Mouse (Mus musculus) embryonic facial prominence, embryonic 12.5 days (tissue): Measurements from ENCODE around the gene Alox5. TPM values are rescaled to one million over a fixed set of nuclear protein-coding genes. Genes with fewer than 3 reads are reported as not detected.
"Not testable (repeated sequence)": the region's sequence is repeated elsewhere in the genome, so short reads cannot be mapped to it uniquely, and the experiment has no call there.

ENCODE experiments used
- ATAC-seq: fragments of 200-750 bp; cut with Nextera tagmentation; 2 replicates; pipeline ENCODE4 v1.8.0; 2017; ENCODE audit not compliant: insufficient number of reproducible peaks, insufficient read depth, low FRiP score, low TSS enrichment
- H3K27ac ChIP-seq: fragments of 300-500 bp; sonication (generic); 2 replicates; pipeline ENCODE4 v1.5.1; 2016; ENCODE audit warnings: mild to moderate bottlenecking
- H3K27me3 ChIP-seq: fragments of 300-500 bp; sonication (generic); 2 replicates; pipeline ENCODE4 v1.6.1; 2016; ENCODE audit warnings: mild to moderate bottlenecking, moderate library complexity
- H3K36me3 ChIP-seq: fragments of 300-500 bp; sonication (generic); 2 replicates; pipeline ENCODE4 v1.6.1; 2016; ENCODE audit warnings: mild to moderate bottlenecking
- H3K4me1 ChIP-seq: fragments of 300-500 bp; sonication (generic); 2 replicates; pipeline ENCODE4 v1.6.1; 2016
- H3K4me2 ChIP-seq: fragments of 300-500 bp; sonication (generic); replicated peaks from 2 replicates; pipeline ENCODE4 v1.6.1; 2016; ENCODE audit warnings: mild to moderate bottlenecking, moderate library complexity
- H3K4me3 ChIP-seq: fragments of 300-500 bp; sonication (generic); 2 replicates; pipeline ENCODE4 v1.5.1; 2016; ENCODE audit warnings: mild to moderate bottlenecking
- H3K9ac ChIP-seq: fragments of 300-500 bp; sonication (generic); 2 replicates; pipeline ENCODE4 v1.6.1; 2016; ENCODE audit warnings: mild to moderate bottlenecking, moderate library complexity
- H3K9me3 ChIP-seq: fragments of 300-500 bp; sonication (generic); 2 replicates; pipeline ENCODE4 v1.6.1; 2016; ENCODE audit warnings: mild to moderate bottlenecking, moderate library complexity
- WGBS: fragments of 180-500 bp; shearing (Covaris S2); methylation state at CpG from one replicate; pipeline ENCODE4 v1.1.7; 2016; 5-methylcytosine and 5-hydroxymethylcytosine counted together
- polyA plus RNA-seq: library from polyadenylated mRNA; unstranded; fragments of >200 nt; fragmentation: Nextera tagmentation; extraction: Ambion mirVana; gene quantifications from 2 replicates; pipeline ENCODE4 v1.2.1, GENCODE M21; 2016

Alox5 gene
- polyA plus RNA-seq: 0.92 and 0.95 TPM in 2 replicates

GRCm38 (mm10) chr6:116460544-116461283, at the start of gene Alox5:
Alox5 (minus strand) TSS chr6:116461178.
- H3K4me2 ChIP-seq: peak within 1 kb of the TSS; percentile 60
- H3K4me1 ChIP-seq: peaks cover 7% of the 10 kb centered on the region
- H3K9me3 ChIP-seq: no peaks in the 10 kb centered on the region
- peak within 1 kb of the TSS; percentile 33 for H3K4me3 ChIP-seq
- peaks cover 41% of the 10 kb centered on the region for H3K27me3 ChIP-seq
- H3K9ac ChIP-seq: peak within 1 kb of the TSS; percentile 27; the same call in 1 of the 2 replicates
- WGBS: 3% methylated on average over 43 of the region's 43 CpGs
- ATAC-seq: no peak
- H3K36me3 ChIP-seq: no peaks in the 10 kb centered on the region
- H3K27ac ChIP-seq: no peak within 1 kb of the TSS

GRCm38 (mm10) chr6:116506302-116507003, 45.5 kb upstream of the Alox5 start, which contains the start of gene Olfr212:
Olfr212 (plus strand) TSS chr6:116506516.
- not testable (repeated sequence) for H3K36me3 ChIP-seq, H3K27me3 ChIP-seq, ATAC-seq, H3K4me2 ChIP-seq, H3K4me3 ChIP-seq, H3K4me1 ChIP-seq, H3K9ac ChIP-seq, H3K27ac ChIP-seq
- H3K9me3 ChIP-seq: peaks cover 12% of the 10 kb centered on the region
- 86% methylated on average over 20 of the region's 20 CpGs for WGBS

- no peak overlapping the region for H3K27ac ChIP-seq
- no peaks in the 10 kb centered on the region for H3K4me1 ChIP-seq
- 80% methylated on average over 1 of the region's 1 CpGs for WGBS
- no peaks in the 10 kb centered on the region for H3K27me3 ChIP-seq
- H3K9me3 ChIP-seq: no peaks in the 10 kb centered on the region
- no peak overlapping the region for H3K4me2 ChIP-seq
- ATAC-seq: no peak
- no peak overlapping the region for H3K4me3 ChIP-seq
- H3K9ac ChIP-seq: no peak overlapping the region
- H3K36me3 ChIP-seq: no peaks in the 10 kb centered on the region
These were observed 35.0 kb upstream of the Alox5 start for GRCm38 (mm10) chr6:116495960-116496359.

- Histone ChIP-seq H3K4me1 (no peaks in the 10 kb centered on the region), H3K27me3 (no peaks in the 10 kb centered on the region), H3K36me3 (no peaks in the 10 kb centered on the region), H3K9ac (no peak overlapping the region), H3K27ac (no peak overlapping the region), H3K9me3 (no peaks in the 10 kb centered on the region), H3K4me2 (no peak overlapping the region), H3K4me3 (no peak overlapping the region)
- WGBS: 86% methylated on average over 5 of the region's 5 CpGs
- ATAC-seq: no peak
These were observed 32.8 kb upstream of the Alox5 start for GRCm38 (mm10) chr6:116493742-116494141.

GRCm38 (mm10) chr6:116488791-116489190, 27.8 kb upstream of the Alox5 start, which contains the start of gene Olfr211:
Olfr211 (plus strand) TSS chr6:116489091.
- no peak within 1 kb of the TSS for H3K27ac ChIP-seq

GRCm38 (mm10) chr6:116486833-116487232, 25.9 kb upstream of the Alox5 start:
- no peaks in the 10 kb centered on the region for H3K9me3 ChIP-seq
- WGBS: 55% methylated on average over 1 of the region's 1 CpGs
- H3K36me3 ChIP-seq: no peaks in the 10 kb centered on the region
- no peaks in the 10 kb centered on the region for H3K27me3 ChIP-seq
- H3K4me1 ChIP-seq: no peaks in the 10 kb centered on the region
- no peak overlapping the region for H3K27ac ChIP-seq
- H3K9ac ChIP-seq: no peak overlapping the region
- no peak overlapping the region for H3K4me3 ChIP-seq
- no peak for ATAC-seq
- H3K4me2 ChIP-seq: no peak overlapping the region

More at GRCm38 (mm10) chr6:116488791-116489190, 27.8 kb upstream of the Alox5 start, which contains the start of gene Olfr211:
- Histone ChIP-seq H3K27me3 (no peaks in the 10 kb centered on the region), H3K36me3 (no peaks in the 10 kb centered on the region), H3K4me2 (no peak within 1 kb of the TSS), H3K9ac (no peak within 1 kb of the TSS), H3K4me1 (no peaks in the 10 kb centered on the region), H3K9me3 (no peaks in the 10 kb centered on the region), H3K4me3 (no peak within 1 kb of the TSS)
- 72% methylated on average over 4 of the region's 4 CpGs for WGBS
- ATAC-seq: no peak

- Histone ChIP-seq H3K27ac (no peak overlapping the region), H3K36me3 (no peaks in the 10 kb centered on the region), H3K4me3 (no peak overlapping the region), H3K9ac (no peak overlapping the region), H3K4me1 (no peaks in the 10 kb centered on the region), H3K9me3 (no peaks in the 10 kb centered on the region), H3K27me3 (no peaks in the 10 kb centered on the region), H3K4me2 (no peak overlapping the region)
- no peak for ATAC-seq
- 86% methylated on average over 1 of the region's 1 CpGs for WGBS
These were observed 24.1 kb upstream of the Alox5 start for GRCm38 (mm10) chr6:116485081-116485480.

GRCm38 (mm10) chr6:116468081-116468480, 7.1 kb upstream of the Alox5 start:
- Histone ChIP-seq H3K27ac (no peak overlapping the region), H3K4me2 (no peak overlapping the region), H3K4me3 (no peak overlapping the region), H3K4me1 (no peaks in the 10 kb centered on the region), H3K27me3 (no peaks in the 10 kb centered on the region), H3K9me3 (no peaks in the 10 kb centered on the region), H3K9ac (no peak overlapping the region), H3K36me3 (no peaks in the 10 kb centered on the region)
- no peak for ATAC-seq
- 34% methylated on average over 3 of the region's 3 CpGs for WGBS

GRCm38 (mm10) chr6:116459232-116459631, 1.7 kb downstream of the Alox5 start:
- peaks cover 7% of the 10 kb centered on the region for H3K4me1 ChIP-seq
- 69% methylated on average over 2 of the region's 2 CpGs for WGBS
- no peak overlapping the region for H3K4me3 ChIP-seq
- H3K27me3 ChIP-seq: peaks cover 41% of the 10 kb centered on the region
- no peaks in the 10 kb centered on the region for H3K9me3 ChIP-seq
- no peak for ATAC-seq
- no peak overlapping the region for H3K4me2 ChIP-seq
- no peak overlapping the region for H3K9ac ChIP-seq
- no peak overlapping the region for H3K27ac ChIP-seq
- H3K36me3 ChIP-seq: no peaks in the 10 kb centered on the region

- Histone ChIP-seq H3K36me3 (no peaks in the 10 kb centered on the region), H3K27me3 (peaks cover 41% of the 10 kb centered on the region), H3K27ac (no peak overlapping the region), H3K4me1 (peaks cover 7% of the 10 kb centered on the region), H3K4me2 (no peak overlapping the region), H3K9ac (no peak overlapping the region), H3K9me3 (no peaks in the 10 kb centered on the region), H3K4me3 (no peak overlapping the region)
- no peak for ATAC-seq
- 78% methylated on average over 4 of the region's 4 CpGs for WGBS
These were observed 2.2 kb downstream of the Alox5 start for GRCm38 (mm10) chr6:116458728-116459127.

- Histone ChIP-seq H3K36me3 (no peaks in the 10 kb centered on the region), H3K4me3 (no peak overlapping the region), H3K9ac (no peak overlapping the region), H3K27ac (no peak overlapping the region), H3K4me1 (peaks cover 7% of the 10 kb centered on the region), H3K27me3 (peaks cover 25% of the 10 kb centered on the region), H3K4me2 (no peak overlapping the region), H3K9me3 (no peaks in the 10 kb centered on the region)
- 71% methylated on average over 1 of the region's 1 CpGs for WGBS
- ATAC-seq: no peak
These were observed 4.5 kb downstream of the Alox5 start for GRCm38 (mm10) chr6:116456482-116456881.

GRCm38 (mm10) chr6:116455781-116456180, 5.2 kb downstream of the Alox5 start:
- Histone ChIP-seq H3K4me1 (peaks cover 4% of the 10 kb centered on the region; the same call in 1 of the 2 replicates), H3K4me2 (no peak overlapping the region), H3K27ac (no peak overlapping the region), H3K36me3 (no peaks in the 10 kb centered on the region), H3K9me3 (no peaks in the 10 kb centered on the region), H3K9ac (no peak overlapping the region), H3K27me3 (peaks cover 18% of the 10 kb centered on the region), H3K4me3 (no peak overlapping the region)
- 75% methylated on average over 4 of the region's 4 CpGs for WGBS
- no peak for ATAC-seq
